Comparison of ENCODE assay signal across 24 mouse cellular contexts in the genomic region with DNA sequence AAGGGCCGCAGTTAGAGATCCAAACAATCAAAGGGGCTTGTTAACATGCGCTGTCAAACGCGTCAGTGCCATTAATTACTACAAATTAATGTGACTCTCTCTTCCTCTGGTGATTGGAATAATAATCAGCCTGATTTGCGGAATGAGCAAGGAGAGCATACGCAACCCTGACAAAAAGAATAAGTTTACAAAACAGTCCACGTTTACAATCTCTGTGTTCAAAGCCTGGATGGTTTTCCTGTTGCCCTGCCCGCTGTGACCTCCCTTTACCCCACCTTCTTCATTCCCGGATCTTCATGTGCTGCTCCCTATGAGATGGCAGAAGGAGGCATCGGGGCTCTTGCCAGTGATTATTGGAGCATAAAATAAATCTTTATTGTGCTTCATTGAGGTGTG. TPM values are rescaled to one million over a fixed set of nuclear protein-coding genes. Genes with fewer than 3 reads are reported as not detected.
DNase-seq lines count a peak whose midpoint lies in the region; ATAC-seq lines count a peak whose summit lies in the region.
"Had no signal": no experiment of that assay in that cellular context is flagged by ENCODE, and none has a peak within 500 bp of the region (broad histone marks: within the 10 kb centered on the region; RNA-seq: fewer than 3 reads in every experiment).

No protein-coding gene starts in this region.

- H3K4me2 ChIP-seq in midbrain, embryonic 11.5 days = no peak overlapping the region
- H3K4me2 ChIP-seq in midbrain, embryonic 16.5 days (ENCODE audit: low read length) = no peak overlapping the region
- peak overlapping the region; percentile 58 for H3K4me2 ChIP-seq in forebrain, embryonic 13.5 days
- H3K4me2 ChIP-seq: embryonic facial prominence, embryonic 15.5 days; neural tube, embryonic 12.5 days had no signal

- no peaks in the 10 kb centered on the region for H3K9me3 ChIP-seq in midbrain, embryonic 11.5 days (ENCODE audit: control insufficient read depth, low read length)
- no peaks in the 10 kb centered on the region for H3K9me3 ChIP-seq in midbrain, embryonic 16.5 days (replicated peaks; ENCODE audit: control insufficient read depth, low read length, poor library complexity, severe bottlenecking)
- no peaks in the 10 kb centered on the region for H3K9me3 ChIP-seq in forebrain, embryonic 13.5 days (replicated peaks)
- H3K9me3 ChIP-seq: embryonic facial prominence, embryonic 15.5 days; hindbrain, embryonic 10.5 days; neural tube, embryonic 12.5 days had no signal

- ATAC-seq in midbrain, embryonic 11.5 days (ENCODE audit: low FRiP score) = no peak
- ATAC-seq in midbrain, embryonic 16.5 days = no peak
- peak; percentile 52 for ATAC-seq in forebrain, embryonic 13.5 days

- H3K27me3 ChIP-seq in midbrain, embryonic 11.5 days (ENCODE audit: control insufficient read depth, insufficient read depth, low read length) = peaks cover 65% of the 10 kb centered on the region
- H3K27me3 ChIP-seq in midbrain, embryonic 16.5 days (ENCODE audit: control insufficient read depth, insufficient read depth, low read depth, low read length) = peaks cover 23% of the 10 kb centered on the region
- H3K27me3 ChIP-seq in forebrain, embryonic 13.5 days = peaks cover 81% of the 10 kb centered on the region

- no peak overlapping the region for H3K27ac ChIP-seq in midbrain, embryonic 11.5 days (ENCODE audit: low read depth, low read length)
- no peak overlapping the region; the same call in 1 of the 2 replicates for H3K27ac ChIP-seq in midbrain, embryonic 16.5 days (ENCODE audit: low read length)
- peak overlapping the region; percentile 31 for H3K27ac ChIP-seq in forebrain, embryonic 13.5 days
- H3K27ac ChIP-seq: embryonic facial prominence, embryonic 15.5 days; heart, adult 2 months; hindbrain, embryonic 10.5 days; macrophage; neural tube, embryonic 12.5 days; stomach, postnatal 0 days had no signal

- no peak overlapping the region for H3K4me3 ChIP-seq in midbrain, embryonic 11.5 days (ENCODE audit: low read depth, low read length)
- H3K4me3 ChIP-seq in midbrain, embryonic 16.5 days (ENCODE audit: low read depth, low read length) = no peak overlapping the region
- no peak overlapping the region for H3K4me3 ChIP-seq in forebrain, embryonic 13.5 days
- H3K4me3 ChIP-seq: embryonic facial prominence, embryonic 15.5 days; heart, adult 2 months; hindbrain, embryonic 10.5 days; neural tube, embryonic 12.5 days had no signal

- no peak overlapping the region for H3K9ac ChIP-seq in midbrain, embryonic 11.5 days (ENCODE audit: low read length)
- no peak overlapping the region for H3K9ac ChIP-seq in midbrain, embryonic 16.5 days (ENCODE audit: low read depth, low read length)
- H3K9ac ChIP-seq in forebrain, embryonic 13.5 days = no peak overlapping the region
- H3K9ac ChIP-seq: embryonic facial prominence, embryonic 15.5 days; neural tube, embryonic 12.5 days had no signal

- peak; percentile 89 for DNase-seq in midbrain, embryonic 11.5 days (ENCODE audit: low spot score, missing footprints)
- peak; percentile 74 for DNase-seq in cerebellum, adult 9-11 months
- no peak for DNase-seq in right cerebral cortex, postnatal 25 days
- DNase-seq in left cerebral cortex, postnatal 14 days (ENCODE audit: low spot score in 2 of 2) = no peak
- DNase-seq in B cell, adult 2 months = no peak
- DNase-seq: heart, adult 2 months; kidney, adult 8-10 months; kidney, postnatal 25 days; lung, adult 2 months; right cerebral cortex, postnatal 14 days; thymus, postnatal 14 days had no signal

- peaks cover 30% of the 10 kb centered on the region for H3K4me1 ChIP-seq in midbrain, embryonic 11.5 days (ENCODE audit: control insufficient read depth, insufficient read depth, low read length)
- H3K4me1 ChIP-seq in midbrain, embryonic 16.5 days (ENCODE audit: control insufficient read depth, insufficient read depth, low read length) = peaks cover 10% of the 10 kb centered on the region
- peaks cover 54% of the 10 kb centered on the region for H3K4me1 ChIP-seq in forebrain, embryonic 13.5 days

- 4% methylated on average over 10 of the region's 10 CpGs for WGBS in midbrain, embryonic 11.5 days
- 4% methylated on average over 10 of the region's 10 CpGs for WGBS in midbrain, embryonic 16.5 days
- 1% methylated on average over 10 of the region's 10 CpGs for WGBS in forebrain, embryonic 13.5 days

- no peaks in the 10 kb centered on the region for H3K36me3 ChIP-seq in midbrain, embryonic 11.5 days (ENCODE audit: control insufficient read depth, insufficient read depth, low read length)
- no peaks in the 10 kb centered on the region for H3K36me3 ChIP-seq in midbrain, embryonic 16.5 days (ENCODE audit: control insufficient read depth, insufficient read depth, low read length)
- H3K36me3 ChIP-seq in forebrain, embryonic 13.5 days (ENCODE audit: poor library complexity, severe bottlenecking) = no peaks in the 10 kb centered on the region
- H3K36me3 ChIP-seq: embryonic facial prominence, embryonic 15.5 days; hindbrain, embryonic 10.5 days; neural tube, embryonic 12.5 days had no signal

- intact Hi-C loops in left cerebral cortex, postnatal 14 days (cut with DNase I) = loop anchor here (5.0 kb wide), 1 partner anchor 90 kb away; no protein-coding TSS in a partner anchor

RNA-seq across cellular contexts. Expression of gene Barhl2, which starts 14.1 kb away (rescaled TPM):
- polyA plus RNA-seq in midbrain, embryonic 11.5 days (2014; fragmentation: Nextera tagmentation; extraction: Ambion mirVana) = 10.3 and 12.4 TPM in 2 replicates
- 6.8 and 8.5 TPM in 2 replicates for polyA plus RNA-seq in midbrain, embryonic 16.5 days (2015; fragmentation: Nextera tagmentation; extraction: Ambion mirVana)
- polyA plus RNA-seq in forebrain, embryonic 13.5 days (2015; fragmentation: Nextera tagmentation; extraction: Ambion mirVana) = 1.8 and 5.5 TPM in 2 replicates
- total RNA-seq in left cerebral cortex, postnatal 14 days (2021) = under 1 TPM; 0.35 to 0.93 TPM
- total RNA-seq: adrenal gland, adult 18-20 months; gastrocnemius, adult 8-10 months; heart, adult 2 months; liver, adult 2 months; MEL; monocyte, adult 5-6 weeks had no signal
- polyA plus RNA-seq: embryonic facial prominence, embryonic 15.5 days; heart, adult 2 months; heart, embryonic 16.5 days; liver, adult 2 months; lung, adult 2 months; macrophage; stomach, postnatal 0 days had no signal

Comparison
In these comparisons a context has a peak if more than half of its experiments do, and no peak if none do; other contexts are left out.
1. DNase-seq: peak in midbrain, embryonic 11.5 days (single experiment) and cerebellum, adult 9-11 months (single experiment); none in right cerebral cortex, postnatal 25 days (single experiment), left cerebral cortex, postnatal 14 days (0 of 2) and B cell, adult 2 months (0 of 2).